Mouse (Mus musculus) lung, adult 2 months (tissue): ENCODE data around the gene Fmnl3.

Experiments used
- CTCF ChIP-seq: fragments of 200-500 bp; IDR thresholded peaks from 2 replicates; pipeline ENCODE4 v1.5.1; 2011; ENCODE audit warnings: mild to moderate bottlenecking, low read length, control low read depth; ENCODE audit not compliant: insufficient read depth
- POLR2A ChIP-seq: fragments of 200-500 bp; IDR thresholded peaks from 2 replicates; pipeline ENCODE4 v1.6.1; 2011; ENCODE audit warnings: low read depth, mild to moderate bottlenecking, control low read depth, low read length, borderline replicate concordance; ENCODE audit errors: extremely low read depth

DNA sequence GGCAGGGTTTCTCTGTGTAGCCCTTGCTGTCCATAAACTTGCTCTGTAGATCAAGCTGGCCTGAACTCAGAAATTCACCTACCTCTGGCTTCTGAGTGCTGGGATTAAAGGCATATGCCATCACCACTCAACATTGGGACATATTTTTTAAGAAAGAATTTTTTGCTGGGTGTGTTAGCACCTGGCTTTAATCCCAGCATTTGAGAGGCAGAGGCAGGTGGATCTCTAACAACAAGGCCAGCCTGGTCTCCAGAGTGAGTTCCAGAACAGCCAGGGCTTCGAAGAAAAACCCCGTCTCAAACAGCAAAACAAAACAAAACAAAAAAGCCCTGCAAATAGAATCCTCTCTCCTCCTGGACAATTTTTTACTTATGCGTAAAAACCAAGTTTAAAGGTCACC lies 5.3 kb upstream of the Fmnl3 start:
- TF ChIP-seq CTCF (no peak), POLR2A (no peak)
